Comparison of ENCODE assay signal across 17 mouse cellular contexts in the genomic region with DNA sequence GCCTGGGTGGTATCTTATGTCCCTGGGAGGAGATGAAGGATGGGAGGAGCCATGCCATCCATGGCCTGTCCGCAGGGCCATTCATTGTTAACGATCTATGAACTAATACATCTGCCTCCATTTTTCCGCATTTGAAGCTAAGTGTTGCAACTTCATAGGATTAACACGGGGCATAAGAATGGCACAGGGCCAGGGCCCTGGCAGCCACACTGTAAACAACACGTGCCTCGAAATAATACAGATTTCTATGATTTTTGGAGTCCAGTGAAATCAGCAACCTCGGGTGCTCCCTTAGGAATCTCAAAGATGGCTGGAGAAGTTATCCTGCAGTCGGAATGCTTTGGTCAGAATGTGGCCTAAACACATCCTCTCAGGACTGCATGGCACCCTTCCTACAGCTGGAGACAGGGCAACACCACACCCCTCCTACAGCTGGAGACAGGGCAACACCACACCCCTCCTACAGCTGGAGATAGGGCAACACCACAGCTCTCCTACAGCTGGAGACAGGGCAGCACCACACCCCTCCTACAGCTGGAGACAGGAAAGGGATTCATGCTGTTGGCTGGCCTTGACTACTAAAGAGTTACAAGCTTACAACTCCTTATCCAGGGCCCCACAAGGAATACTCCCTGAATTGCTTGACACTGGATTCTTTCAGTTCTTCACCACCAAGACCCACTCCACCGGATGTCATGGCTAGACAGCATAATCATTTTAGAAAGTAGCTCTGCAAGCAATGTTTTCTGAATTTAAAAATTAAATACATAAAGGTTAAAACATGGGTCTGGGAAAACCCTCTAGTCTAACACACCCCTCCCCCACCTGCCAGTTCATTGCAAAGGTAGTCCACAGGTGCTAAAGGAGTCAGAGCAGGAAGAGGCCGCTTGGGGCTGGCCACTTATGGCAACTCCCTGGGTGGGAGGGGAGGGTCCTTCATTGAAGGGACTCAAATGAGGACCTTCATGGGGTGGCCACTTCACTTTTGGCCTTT.
A peak's percentile ranks its signal among the peaks of the same experiment; 100 is the strongest.
DNase-seq lines count a peak whose midpoint lies in the region; ATAC-seq lines count a peak whose summit lies in the region.
"Had no signal": no experiment of that assay in that cellular context is flagged by ENCODE, and none has a peak within 500 bp of the region (broad histone marks: within the 10 kb centered on the region; RNA-seq: fewer than 3 reads in every experiment).

No protein-coding gene starts in this region.

- no peaks in the 10 kb centered on the region for H3K4me1 ChIP-seq in heart, embryonic 10.5 days
- peaks cover 15% of the 10 kb centered on the region for H3K4me1 ChIP-seq in lung, embryonic 16.5 days (replicated peaks; ENCODE audit: control insufficient read depth, insufficient read depth, low read length)
- H3K4me1 ChIP-seq in embryonic facial prominence, embryonic 15.5 days: no peaks in the 10 kb centered on the region
- H3K4me1 ChIP-seq: heart, embryonic 12.5 days; neural tube, embryonic 15.5 days had no signal

- H3K4me2 ChIP-seq in lung, embryonic 16.5 days (ENCODE audit: low read depth, low read length): no peak overlapping the region
- H3K4me2 ChIP-seq in embryonic facial prominence, embryonic 15.5 days (replicated peaks): no peak overlapping the region
- H3K4me2 ChIP-seq: heart, embryonic 12.5 days; limb, embryonic 12.5 days; midbrain, embryonic 11.5 days; neural tube, embryonic 15.5 days had no signal

- no peaks in the 10 kb centered on the region for H3K27me3 ChIP-seq in heart, embryonic 10.5 days (ENCODE audit: insufficient read depth, poor library complexity, severe bottlenecking)
- no peaks in the 10 kb centered on the region for H3K27me3 ChIP-seq in lung, embryonic 16.5 days (ENCODE audit: control insufficient read depth, insufficient read depth, low read depth, low read length)
- H3K27me3 ChIP-seq in embryonic facial prominence, embryonic 15.5 days: no peaks in the 10 kb centered on the region
- H3K27me3 ChIP-seq: heart, embryonic 12.5 days; limb, embryonic 12.5 days; neural tube, embryonic 15.5 days had no signal

- H3K27ac ChIP-seq in heart, embryonic 10.5 days: no peak overlapping the region
- no peak overlapping the region for H3K27ac ChIP-seq in lung, embryonic 16.5 days (ENCODE audit: low read length)
- no peak overlapping the region for H3K27ac ChIP-seq in embryonic facial prominence, embryonic 15.5 days (replicated peaks)
- H3K27ac ChIP-seq: limb, embryonic 12.5 days; neural tube, embryonic 15.5 days had no signal

- 80% methylated on average over 10 of the region's 10 CpGs for WGBS in heart, embryonic 10.5 days
- 53% methylated on average over 10 of the region's 10 CpGs for WGBS in lung, embryonic 16.5 days
- 63% methylated on average over 10 of the region's 10 CpGs for WGBS in embryonic facial prominence, embryonic 15.5 days

- ATAC-seq in lung, embryonic 16.5 days (ENCODE audit: low read depth): peak; percentile 72
- peak; percentile 63; the same call in 1 of the 2 replicates for ATAC-seq in embryonic facial prominence, embryonic 15.5 days (ENCODE audit: insufficient number of reproducible peaks, low FRiP score, low TSS enrichment, low read depth)
- ATAC-seq in CD4-positive, CD25-positive, alpha-beta regulatory T cell, adult 4 months: no peak
- ATAC-seq: liver, postnatal 0 days had no signal

- DNase-seq in heart, adult 11 months: peak; percentile 91
- DNase-seq in heart, embryonic 10.5 days (ENCODE audit: low spot score): no peak
- DNase-seq in lung, postnatal 14 days: no peak
- peak; percentile 51 for DNase-seq in testis, postnatal 14 days (ENCODE audit: low spot score)
- DNase-seq: adrenal gland, adult 8-10 months; B cell, adult 2 months; cerebellum, adult 9-11 months; gastrocnemius, postnatal 36 days; liver, postnatal 0 days; thymus, postnatal 14 days had no signal

- no peak overlapping the region for H3K9ac ChIP-seq in lung, embryonic 16.5 days (ENCODE audit: low read length)
- no peak overlapping the region for H3K9ac ChIP-seq in embryonic facial prominence, embryonic 15.5 days
- H3K9ac ChIP-seq: heart, embryonic 12.5 days; limb, embryonic 12.5 days; liver, postnatal 0 days; neural tube, embryonic 15.5 days had no signal

- H3K4me3 ChIP-seq in heart, embryonic 10.5 days: no peak overlapping the region
- no peak overlapping the region for H3K4me3 ChIP-seq in lung, embryonic 16.5 days (ENCODE audit: low read length)
- no peak overlapping the region for H3K4me3 ChIP-seq in embryonic facial prominence, embryonic 15.5 days (replicated peaks)
- H3K4me3 ChIP-seq: heart, embryonic 12.5 days; limb, embryonic 12.5 days; neural tube, embryonic 15.5 days had no signal

- H3K36me3 ChIP-seq in heart, embryonic 10.5 days: no peaks in the 10 kb centered on the region
- no peaks in the 10 kb centered on the region for H3K36me3 ChIP-seq in lung, embryonic 16.5 days (ENCODE audit: control insufficient read depth, insufficient read depth, low read length)
- H3K36me3 ChIP-seq in embryonic facial prominence, embryonic 15.5 days: no peaks in the 10 kb centered on the region
- H3K36me3 ChIP-seq: heart, embryonic 12.5 days; limb, embryonic 12.5 days; neural tube, embryonic 15.5 days had no signal

- no peaks in the 10 kb centered on the region for H3K9me3 ChIP-seq in heart, embryonic 10.5 days
- no peaks in the 10 kb centered on the region for H3K9me3 ChIP-seq in lung, embryonic 16.5 days (ENCODE audit: control insufficient read depth, low read length)
- H3K9me3 ChIP-seq in embryonic facial prominence, embryonic 15.5 days (replicated peaks): no peaks in the 10 kb centered on the region
- H3K9me3 ChIP-seq: heart, embryonic 12.5 days; limb, embryonic 12.5 days; neural tube, embryonic 15.5 days had no signal

Comparison
In these comparisons a context has a peak if more than half of its experiments do, and no peak if none do; other contexts are left out.
1. DNase-seq: peak in heart, adult 11 months (single experiment) and testis, postnatal 14 days (single experiment); none in heart, embryonic 10.5 days (single experiment) and lung, postnatal 14 days (single experiment).